Mouse (Mus musculus): Measurements from ENCODE around the gene Itpkc. TPM values are rescaled to one million over a fixed set of nuclear protein-coding genes. Genes with fewer than 3 reads are reported as not detected.

Gene Itpkc
- polyA plus RNA-seq, 1 experiment: 8.3 TPM

DNA sequence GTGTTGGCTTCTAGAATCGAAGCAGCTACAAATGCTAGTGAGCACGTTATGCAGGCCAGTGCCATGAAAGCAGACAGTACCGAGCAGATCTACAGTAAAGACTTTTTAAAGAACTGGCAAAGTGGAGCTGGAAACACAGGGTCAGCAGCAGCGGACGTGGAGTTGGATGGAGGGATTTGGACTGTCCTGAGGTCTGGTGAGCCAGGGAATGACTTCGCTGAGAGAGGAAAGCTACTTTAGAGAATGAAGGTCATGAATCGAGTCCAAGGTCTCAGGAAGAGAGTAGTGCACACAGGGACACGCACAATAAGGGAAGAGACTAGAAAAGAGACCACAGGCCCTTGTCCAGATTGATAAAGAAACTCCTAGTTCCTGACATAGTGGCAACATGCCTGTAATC is 30.8 kb downstream of the Itpkc start:
- Histone ChIP-seq H3K27ac (ENCODE audit: insufficient read depth, low read length) (peak overlapping the region; percentile 95), H3K4me1 (ENCODE audit: control insufficient read depth, insufficient read depth, low read length) (peaks cover 13% of the 10 kb centered on the region), H3K4me3 (ENCODE audit: insufficient read depth, low read length) (no peak overlapping the region)
- TF ChIP-seq CTCF (IDR thresholded peaks at IDR 0.05; ENCODE audit: borderline replicate concordance, insufficient read depth, low read length) (no peak), POLR2A (IDR thresholded peaks at IDR 0.05; ENCODE audit: low read depth, low read length) (no peak)

- H3K4me1 ChIP-seq (ENCODE audit: control insufficient read depth, insufficient read depth, low read length): peaks cover 13% of the 10 kb centered on the region
- TF ChIP-seq POLR2A (IDR thresholded peaks at IDR 0.05; ENCODE audit: low read depth, low read length): no peak
- peak overlapping the region; percentile 95 for H3K27ac ChIP-seq (ENCODE audit: insufficient read depth, low read length)
- no peak overlapping the region for H3K4me3 ChIP-seq (ENCODE audit: insufficient read depth, low read length)
These were observed 31.3 kb downstream of the Itpkc start for GRCm38 (mm10) chr7:27197136-27197535.

- TF ChIP-seq CTCF (IDR thresholded peaks at IDR 0.05; ENCODE audit: borderline replicate concordance, insufficient read depth, low read length): no peak
- TF ChIP-seq POLR2A (IDR thresholded peaks at IDR 0.05; ENCODE audit: low read depth, low read length): peak; percentile 81
- Histone ChIP-seq H3K4me3 (ENCODE audit: insufficient read depth, low read length) (peak within 1 kb of the TSS; percentile 90), H3K27ac (ENCODE audit: insufficient read depth, low read length) (peak within 1 kb of the TSS; percentile 98), H3K4me1 (ENCODE audit: control insufficient read depth, insufficient read depth, low read length) (peaks cover 13% of the 10 kb centered on the region)
These were observed 32.5 kb downstream of the Itpkc start, which contains the start of the genes BC024978 and Snrpa for GRCm38 (mm10) chr7:27195681-27196611. BC024978 (plus strand) TSS chr7:27195781. Snrpa (minus strand) TSS chr7:27196271.

- Histone ChIP-seq H3K4me1 (ENCODE audit: control insufficient read depth, insufficient read depth, low read length) (peaks cover 13% of the 10 kb centered on the region), H3K4me3 (ENCODE audit: insufficient read depth, low read length) (peak overlapping the region; percentile 17; the same call in 1 of the 2 replicates), H3K27ac (ENCODE audit: insufficient read depth, low read length) (no peak overlapping the region; the same call in 1 of the 2 replicates)
- TF ChIP-seq CTCF (IDR thresholded peaks at IDR 0.05; ENCODE audit: borderline replicate concordance, insufficient read depth, low read length) (no peak), POLR2A (IDR thresholded peaks at IDR 0.05; ENCODE audit: low read depth, low read length) (no peak)
These were observed 34.7 kb downstream of the Itpkc start for GRCm38 (mm10) chr7:27193731-27194130.

DNA sequence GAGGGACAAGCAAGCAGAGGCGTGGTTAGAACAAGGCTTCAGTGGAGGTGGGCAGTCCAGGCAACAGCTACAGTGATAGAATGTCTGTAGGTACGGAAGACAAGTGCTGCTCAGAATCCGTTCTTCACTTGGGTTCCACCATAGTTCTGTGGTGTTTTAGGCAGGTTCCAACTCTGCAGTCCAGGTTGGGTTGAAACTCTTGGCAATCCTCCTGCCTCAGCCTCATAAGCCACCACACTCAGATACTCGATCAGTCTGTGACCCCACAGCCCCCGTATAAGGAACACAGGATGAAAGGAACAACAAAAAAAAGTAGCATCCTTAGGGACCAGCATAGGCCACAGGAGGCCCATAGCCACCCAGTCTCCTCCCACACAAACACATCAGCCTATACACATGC is 36.0 kb downstream of the Itpkc start:
- no peak for TF ChIP-seq POLR2A (IDR thresholded peaks at IDR 0.05; ENCODE audit: low read depth, low read length)
- TF ChIP-seq CTCF (IDR thresholded peaks at IDR 0.05; ENCODE audit: borderline replicate concordance, insufficient read depth, low read length): no peak
- Histone ChIP-seq H3K4me3 (ENCODE audit: insufficient read depth, low read length) (no peak overlapping the region), H3K27ac (ENCODE audit: insufficient read depth, low read length) (no peak overlapping the region), H3K4me1 (ENCODE audit: control insufficient read depth, insufficient read depth, low read length) (peaks cover 10% of the 10 kb centered on the region)

- peaks cover 7% of the 10 kb centered on the region for H3K4me1 ChIP-seq (ENCODE audit: control insufficient read depth, insufficient read depth, low read length)
- H3K4me3 ChIP-seq (ENCODE audit: insufficient read depth, low read length): no peak overlapping the region
- TF ChIP-seq POLR2A (IDR thresholded peaks at IDR 0.05; ENCODE audit: low read depth, low read length): no peak
- no peak for TF ChIP-seq CTCF (IDR thresholded peaks at IDR 0.05; ENCODE audit: borderline replicate concordance, insufficient read depth, low read length)
- H3K27ac ChIP-seq (ENCODE audit: insufficient read depth, low read length): no peak overlapping the region
These were observed 39.1 kb downstream of the Itpkc start for GRCm38 (mm10) chr7:27189271-27189931.

DNA sequence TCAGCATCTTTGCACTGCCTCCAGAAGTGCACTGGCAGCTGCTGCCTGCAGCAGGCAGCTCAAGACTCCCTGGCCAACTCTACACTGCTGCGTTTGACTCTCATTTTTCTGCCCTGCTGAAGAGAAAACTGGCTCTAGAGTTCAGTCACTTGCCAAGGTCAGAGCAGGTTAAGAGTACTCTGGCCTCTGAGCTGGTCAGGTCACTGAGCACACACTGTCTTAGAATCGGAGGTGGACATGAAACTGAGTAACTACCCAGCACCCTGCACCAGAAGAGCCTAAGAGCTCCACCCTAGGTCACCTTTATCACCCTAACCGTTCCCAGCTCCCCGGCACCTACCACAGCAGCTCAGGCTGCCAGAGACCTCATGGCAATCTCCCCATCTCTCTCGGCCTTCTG is 42.5 kb downstream of the Itpkc start:
- H3K4me3 ChIP-seq (ENCODE audit: insufficient read depth, low read length): no peak overlapping the region
- no peaks in the 10 kb centered on the region for H3K4me1 ChIP-seq (ENCODE audit: control insufficient read depth, insufficient read depth, low read length)
- TF ChIP-seq POLR2A (IDR thresholded peaks at IDR 0.05; ENCODE audit: low read depth, low read length) (no peak), CTCF (IDR thresholded peaks at IDR 0.05; ENCODE audit: borderline replicate concordance, insufficient read depth, low read length) (no peak)
- no peak overlapping the region for H3K27ac ChIP-seq (ENCODE audit: insufficient read depth, low read length)

GRCm38 (mm10) chr7:27184964-27185363 is 43.5 kb downstream of the Itpkc start:
- H3K27ac ChIP-seq (ENCODE audit: insufficient read depth, low read length): no peak overlapping the region
- H3K4me3 ChIP-seq (ENCODE audit: insufficient read depth, low read length): no peak overlapping the region
- H3K4me1 ChIP-seq (ENCODE audit: control insufficient read depth, insufficient read depth, low read length): no peaks in the 10 kb centered on the region
- peak; percentile 84; the same call in 1 of the 2 replicates for TF ChIP-seq CTCF (IDR thresholded peaks at IDR 0.05; ENCODE audit: borderline replicate concordance, insufficient read depth, low read length)
- TF ChIP-seq POLR2A (IDR thresholded peaks at IDR 0.05; ENCODE audit: low read depth, low read length): no peak

GRCm38 (mm10) chr7:27182498-27182897 is 46.0 kb downstream of the Itpkc start:
- H3K4me3 ChIP-seq (ENCODE audit: insufficient read depth, low read length): no peak overlapping the region
- no peak for TF ChIP-seq CTCF (IDR thresholded peaks at IDR 0.05; ENCODE audit: borderline replicate concordance, insufficient read depth, low read length)
- no peak for TF ChIP-seq POLR2A (IDR thresholded peaks at IDR 0.05; ENCODE audit: low read depth, low read length)
- H3K4me1 ChIP-seq (ENCODE audit: control insufficient read depth, insufficient read depth, low read length): no peaks in the 10 kb centered on the region
- no peak overlapping the region for H3K27ac ChIP-seq (ENCODE audit: insufficient read depth, low read length)

Measured in embryonic fibroblast, embryonic 13.5 days (primary cell).